Mouse (Mus musculus): ENCODE measurements around the gene S100a4. TPM values are rescaled to one million over a fixed set of nuclear protein-coding genes. Genes with fewer than 3 reads are reported as not detected.

S100a4 gene
- polyA plus RNA-seq (2021; fragmentation: Nextera tagmentation): 5.3 and 5.8 TPM in 2 replicates
- long read RNA-seq, experiment 1, partial matches to known transcripts: 0 of 4 reads
- long read RNA-seq, experiment 1, other reads (novel, unspliced or antisense): 0 of 4 reads
- long read RNA-seq, experiment 2: 0 reads

DNA sequence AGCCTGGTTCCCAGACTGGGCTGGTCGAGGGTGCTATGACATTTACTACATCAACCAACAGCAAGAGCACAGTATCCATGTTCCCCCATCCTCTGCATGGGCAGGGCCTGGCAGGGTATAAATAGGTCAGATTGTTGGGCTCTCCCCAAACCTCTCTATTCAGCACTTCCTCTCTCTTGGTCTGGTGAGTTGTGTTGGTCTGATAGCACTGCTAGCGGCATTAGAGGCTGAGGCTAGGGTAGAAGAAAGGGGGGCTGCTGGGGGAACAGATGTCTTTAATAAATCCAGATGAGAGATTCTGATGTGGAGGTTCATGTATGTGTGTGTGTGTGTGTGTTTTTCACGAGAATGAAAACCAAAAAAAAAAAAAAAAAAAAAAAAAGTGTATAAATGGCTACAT, at the start of gene S100a4:
Gene S100a4, plus strand, starts transcription at position 149 of the 400 bp plus-strand sequence.

DNA sequence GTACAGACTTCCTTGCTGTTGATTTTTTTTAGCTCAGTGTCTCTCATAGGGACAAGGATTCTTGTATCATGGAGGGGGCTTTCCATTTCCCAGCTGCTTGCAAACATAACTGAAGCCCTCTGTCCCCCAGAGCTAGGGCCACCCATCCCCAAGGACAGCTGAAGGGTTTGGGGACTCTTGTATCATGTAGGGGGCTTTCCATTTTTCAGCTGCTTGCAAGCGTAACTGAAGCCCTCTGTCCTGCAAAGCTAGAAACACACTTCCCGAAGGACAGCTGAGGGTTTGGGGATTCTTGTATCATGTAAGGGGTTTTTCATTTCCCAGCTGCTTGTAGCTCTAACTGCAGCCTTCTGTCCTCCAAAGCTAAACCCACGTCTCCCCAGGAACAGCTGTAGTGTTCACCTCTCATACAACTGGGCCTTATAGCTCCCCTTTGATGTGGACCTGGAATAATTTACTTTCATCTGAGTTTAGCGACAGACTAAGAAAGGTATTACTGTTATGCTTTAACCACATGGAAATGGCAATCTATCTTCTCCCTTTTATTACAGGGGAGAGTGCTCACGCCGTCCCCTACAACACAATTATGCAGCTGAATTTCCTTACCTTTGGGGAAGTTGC, 43.5 kb upstream of the S100a4 start, which contains the start of gene S100a3:
Gene S100a3, plus strand, starts transcription at position 571 of the 621 bp plus-strand sequence.

DNA sequence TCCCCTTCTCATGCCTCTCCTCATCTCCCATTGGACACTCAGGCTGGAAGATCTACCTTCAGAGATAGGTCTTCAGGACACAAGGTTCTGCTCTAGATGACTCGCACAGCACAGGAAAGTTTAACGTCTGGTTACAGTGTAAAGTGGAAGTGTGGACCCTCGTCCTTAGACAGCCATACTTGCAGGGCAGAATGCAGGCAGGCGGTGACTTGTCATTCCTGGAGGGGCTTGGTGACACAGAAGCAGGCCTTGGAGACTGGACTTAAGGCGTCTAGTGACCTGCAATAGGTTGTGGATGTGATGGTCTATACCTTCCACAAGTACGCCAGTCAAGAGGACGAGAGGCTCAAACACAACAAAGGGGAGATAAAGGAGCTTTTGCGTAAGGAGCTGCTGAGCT, 13.6 kb upstream of the S100a4 start, which contains the start of gene S100a2:
Gene S100a2, plus strand, starts transcription at position 301 of the 400 bp plus-strand sequence.

DNA sequence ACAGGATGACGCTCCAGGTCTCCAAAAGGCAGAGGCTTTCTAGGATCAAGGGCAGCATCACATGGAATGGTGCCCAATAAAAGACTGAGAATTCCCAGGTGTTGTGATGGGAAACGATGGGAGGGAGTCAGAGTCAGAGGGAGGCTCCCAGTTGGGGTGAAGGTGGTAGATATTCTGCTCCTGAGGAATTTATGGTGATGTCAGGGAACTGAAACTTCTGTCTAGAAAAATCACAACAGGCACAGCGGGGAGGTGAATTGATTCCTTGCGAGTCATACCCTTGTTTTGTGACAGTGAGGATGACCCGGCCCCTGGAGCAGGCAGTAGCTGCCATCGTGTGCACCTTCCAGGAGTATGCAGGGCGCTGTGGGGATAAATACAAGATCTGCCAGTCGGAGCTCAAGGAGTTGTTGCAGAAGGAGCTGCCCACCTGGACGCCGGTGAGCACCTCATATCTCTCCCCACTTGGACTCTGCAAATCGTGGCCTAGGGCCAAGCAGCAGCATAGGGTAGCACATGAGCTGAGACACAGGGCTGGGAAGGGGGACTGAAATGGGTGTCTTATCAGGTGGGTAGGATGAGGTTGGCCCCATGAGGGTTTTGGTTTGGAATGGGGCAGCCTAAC, 2.0 kb upstream of the S100a4 start, which contains the start of gene Gm42674:
Gene Gm42674, plus strand, starts transcription at position 419 of the 625 bp plus-strand sequence.

DNA sequence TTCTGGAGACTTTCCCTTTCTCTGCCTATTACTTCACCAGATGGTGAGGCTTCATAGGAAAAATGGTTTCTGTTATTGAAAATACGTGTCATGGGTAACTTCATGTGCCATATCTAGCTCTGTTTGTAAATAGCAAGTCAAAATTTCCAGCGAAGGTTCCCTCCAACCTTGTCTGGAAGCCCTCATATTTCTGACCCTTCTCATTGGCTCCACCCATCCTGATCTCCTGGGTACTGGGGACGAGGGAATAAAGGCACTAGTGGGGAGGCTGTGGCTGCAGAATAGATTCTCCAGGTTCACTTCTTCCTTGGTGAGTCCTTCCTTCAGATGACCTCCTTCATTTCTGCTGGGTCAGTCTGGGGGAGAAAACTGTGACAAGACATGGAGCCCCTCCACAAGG, 4.7 kb downstream of the S100a4 start, which contains the start of gene S100a5:
Gene S100a5, plus strand, starts transcription at position 301 of the 400 bp plus-strand sequence.

DNA sequence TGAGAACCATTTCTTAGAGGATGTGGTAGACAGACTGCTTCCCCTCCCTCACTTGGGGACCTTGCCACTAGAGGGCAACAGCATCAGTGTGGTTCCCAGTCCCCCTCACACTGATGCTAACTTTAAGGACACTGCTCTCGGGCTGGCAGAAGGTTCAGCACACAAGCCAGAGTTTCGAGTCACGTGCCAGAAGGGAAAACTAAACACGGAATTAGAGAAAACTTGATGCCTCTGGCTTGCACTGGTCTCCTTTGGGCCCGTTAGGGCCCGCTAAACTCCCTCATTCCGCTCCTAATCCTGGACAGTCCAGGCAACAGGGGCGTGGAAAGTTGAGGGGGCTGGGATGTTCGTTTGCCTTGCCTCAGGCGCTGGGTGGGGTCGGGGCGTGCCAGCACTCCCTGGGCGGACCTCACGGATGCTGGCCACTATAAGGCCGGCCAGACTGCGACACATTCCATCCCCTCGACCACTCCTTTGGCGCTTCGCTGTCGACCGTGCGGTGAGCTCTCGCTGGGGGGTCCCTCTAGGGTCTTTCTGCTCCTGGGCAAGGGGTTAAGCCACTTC, 9.2 kb downstream of the S100a4 start, which contains the start of gene S100a6:
Gene S100a6, plus strand, starts transcription at position 155 of the 564 bp plus-strand sequence.

DNA sequence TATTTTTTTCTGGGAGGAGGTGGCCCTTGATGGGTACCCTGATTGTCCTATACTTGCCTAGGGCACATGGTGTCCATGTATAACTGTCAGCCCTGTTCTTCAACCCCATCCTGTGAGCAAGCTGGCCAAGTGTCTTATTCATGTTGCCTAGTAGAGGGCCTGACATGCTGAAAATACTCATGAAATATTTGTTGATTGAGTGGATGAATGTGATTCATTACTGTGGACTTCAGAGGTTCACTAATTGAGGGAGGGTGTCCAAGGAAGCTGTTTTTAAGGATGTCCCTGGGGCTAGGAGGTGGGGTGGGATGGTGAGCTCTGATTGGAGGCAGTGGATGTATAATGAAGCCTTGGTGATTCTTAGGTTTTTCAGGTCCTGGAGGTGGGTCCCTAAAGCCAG, 50.1 kb downstream of the S100a4 start, which contains the start of gene S100a7a:
Gene S100a7a, plus strand, starts transcription at position 301 of the 400 bp plus-strand sequence.

Other genes starting within 250 kb of the S100a4 start
- gene Slc27a3, start 213.8 kb upstream of the S100a4 start, polyA plus RNA-seq (2021; fragmentation: Nextera tagmentation): 3.6 TPM in 2 replicates
- 12.0 and 12.8 TPM in 2 replicates for gene Ints3, start 170.1 kb upstream of the S100a4 start, polyA plus RNA-seq (2021; fragmentation: Nextera tagmentation)
- gene Npr1, start 137.9 kb upstream of the S100a4 start, polyA plus RNA-seq (2021; fragmentation: Nextera tagmentation): 0.78 and 0.92 TPM in 2 replicates
- 70.1 and 73.7 TPM in 2 replicates for gene Ilf2, start 127.6 kb upstream of the S100a4 start, polyA plus RNA-seq (2021; fragmentation: Nextera tagmentation)
- 91.8 and 96.6 TPM in 2 replicates for gene Snapin, start 112.7 kb upstream of the S100a4 start, polyA plus RNA-seq (2021; fragmentation: Nextera tagmentation)
- gene Chtop, start 94.3 kb upstream of the S100a4 start, polyA plus RNA-seq (2021; fragmentation: Nextera tagmentation): 86.8 and 92.3 TPM in 2 replicates
- 287 and 351 TPM in 2 replicates for gene S100a1, start 89.4 kb upstream of the S100a4 start, polyA plus RNA-seq (2021; fragmentation: Nextera tagmentation)
- gene S100a13, start 89.3 kb upstream of the S100a4 start, polyA plus RNA-seq (2021; fragmentation: Nextera tagmentation): 174 and 206 TPM in 2 replicates
- 0.15 TPM in 1 of 2 replicates, not detected in the other for gene S100a14, start 76.9 kb upstream of the S100a4 start, polyA plus RNA-seq (2021; fragmentation: Nextera tagmentation)
- gene S100a16, start 66.5 kb upstream of the S100a4 start, polyA plus RNA-seq (2021; fragmentation: Nextera tagmentation): 198 and 207 TPM in 2 replicates
- gene S100a3, start 43.2 kb upstream of the S100a4 start, polyA plus RNA-seq (2021; fragmentation: Nextera tagmentation): 0.58 and 1.2 TPM in 2 replicates
- not detected in 2 replicates for gene S100a2, start 13.5 kb upstream of the S100a4 start, polyA plus RNA-seq (2021; fragmentation: Nextera tagmentation)
- not detected in 2 replicates for gene Gm42674, start 1.9 kb upstream of the S100a4 start, polyA plus RNA-seq (2021; fragmentation: Nextera tagmentation)
- not detected in 2 replicates for gene S100a5, start 4.8 kb downstream of the S100a4 start, polyA plus RNA-seq (2021; fragmentation: Nextera tagmentation)
- gene S100a6, start 9.1 kb downstream of the S100a4 start, polyA plus RNA-seq (2021; fragmentation: Nextera tagmentation): 46.6 and 59.7 TPM in 2 replicates
- gene S100a7a, start 50.2 kb downstream of the S100a4 start, polyA plus RNA-seq (2021; fragmentation: Nextera tagmentation): 0.10 TPM in 1 of 2 replicates, not detected in the other
- gene S100a8, start 65.2 kb downstream of the S100a4 start, polyA plus RNA-seq (2021; fragmentation: Nextera tagmentation): 0.62 and 0.70 TPM in 2 replicates
- not detected in 2 replicates for gene S100a9, start 92.0 kb downstream of the S100a4 start, polyA plus RNA-seq (2021; fragmentation: Nextera tagmentation)
- gene Pglyrp4, start 123.1 kb downstream of the S100a4 start, polyA plus RNA-seq (2021; fragmentation: Nextera tagmentation): not detected in 2 replicates
- gene Gm5849, start 174.1 kb downstream of the S100a4 start, polyA plus RNA-seq (2021; fragmentation: Nextera tagmentation): not detected in 2 replicates

All from layer of hippocampus, adult 6 months (tissue).